Mouse (Mus musculus) MEL (cell line): ENCODE measurements around the gene Irf2bp1.

ENCODE experiments used
- CTCF ChIP-seq, 3 experiments: IDR thresholded peaks in 2 of 3; conservative IDR thresholded peaks in 1 of 3; 2 replicates each; pipeline ENCODE4 v1.5.1; 2011 to 2012; ENCODE audit warnings: low read length in 3 of 3, low read depth in 2 of 3, mild to moderate bottlenecking in 2 of 3, improper control_type of control experiment in 1 of 3, inconsistent platforms in 1 of 3, mixed read lengths in 1 of 3, moderate library complexity in 1 of 3; ENCODE audit not compliant: control insufficient read depth in 1 of 3, insufficient read depth in 1 of 3, poor library complexity in 1 of 3, severe bottlenecking in 1 of 3
- EP300 ChIP-seq, 2 experiments: IDR thresholded peaks; 2 replicates each; pipeline ENCODE4 v1.6.1; 2011; ENCODE audit warnings: improper control_type of control experiment in 2 of 2, low read length in 2 of 2, low read depth in 1 of 2, mild to moderate bottlenecking in 1 of 2
- GABPA ChIP-seq: IDR thresholded peaks from 2 replicates; pipeline ENCODE4 v1.6.1; 2012; ENCODE audit warnings: low read depth, mild to moderate bottlenecking, inconsistent platforms, low read length, improper control_type of control experiment, moderate library complexity
- MAFK ChIP-seq: IDR thresholded peaks from 2 replicates; pipeline ENCODE4 v1.6.1; 2011; ENCODE audit warnings: low read depth, mild to moderate bottlenecking, low read length, improper control_type of control experiment, borderline replicate concordance
- POLR2A ChIP-seq, 2 experiments: IDR thresholded peaks; 2 replicates each; pipeline ENCODE4 v1.6.1; 2011 to 2012; ENCODE audit warnings: low read length in 2 of 2, mild to moderate bottlenecking in 2 of 2, control low read depth in 1 of 2, improper control_type of control experiment in 1 of 2, low read depth in 1 of 2, moderate library complexity in 1 of 2; ENCODE audit not compliant: control insufficient read depth in 1 of 2, insufficient read depth in 1 of 2, poor library complexity in 1 of 2
- SMC3 ChIP-seq: IDR thresholded peaks from 2 replicates; pipeline ENCODE4 v1.6.1; 2011; ENCODE audit warnings: low read depth, low read length, improper control_type of control experiment
- USF1 ChIP-seq: IDR thresholded peaks from 2 replicates; pipeline ENCODE4 v1.6.1; 2014; ENCODE audit warnings: low read depth, mild to moderate bottlenecking, inconsistent platforms, low read length, improper control_type of control experiment, moderate library complexity
- USF2 ChIP-seq, 2 experiments: IDR thresholded peaks; 2 replicates each; pipeline ENCODE4 v1.6.1; 2011 to 2012; ENCODE audit warnings: improper control_type of control experiment in 2 of 2, low read length in 2 of 2, borderline replicate concordance in 1 of 2, inconsistent platforms in 1 of 2, low read depth in 1 of 2, mild to moderate bottlenecking in 1 of 2; ENCODE audit not compliant: insufficient read depth in 1 of 2
- ZC3H11A ChIP-seq: IDR thresholded peaks from 2 replicates; pipeline ENCODE4 v1.6.1; 2012; ENCODE audit warnings: low read depth, mild to moderate bottlenecking, inconsistent platforms, low read length, improper control_type of control experiment
- ZMIZ1 ChIP-seq: IDR thresholded peaks from 2 replicates; pipeline ENCODE4 v1.6.1; 2012; ENCODE audit warnings: low read depth, mild to moderate bottlenecking, inconsistent platforms, low read length, improper control_type of control experiment, moderate library complexity
- ZNF384 ChIP-seq: IDR thresholded peaks from 2 replicates; pipeline ENCODE4 v1.6.1; 2012; ENCODE audit warnings: low read depth, mild to moderate bottlenecking, inconsistent platforms, low read length, improper control_type of control experiment

- TF ChIP-seq GABPA (no peak), ZMIZ1 (no peak), EP300 (IDR thresholded peaks at IDR 0.05; ENCODE audit: low read depth in 1 of 2, low read length in 2 of 2) (no peak), SMC3 (peak; percentile 55), USF2 (IDR thresholded peaks at IDR 0.05; ENCODE audit: borderline replicate concordance in 1 of 2, insufficient read depth in 1 of 2, low read depth in 1 of 2, low read length in 2 of 2) (no peak), CTCF (IDR thresholded peaks at IDR 0.05 in 2 of 3, conservative IDR thresholded peaks at IDR 0.05 in 1 of 3; ENCODE audit: control insufficient read depth in 1 of 3, insufficient read depth in 1 of 3, low read depth in 2 of 3, low read length in 3 of 3, poor library complexity in 1 of 3, severe bottlenecking in 1 of 3) (peak; percentile 72 to 85 (median 83)), ZNF384 (no peak), POLR2A (IDR thresholded peaks at IDR 0.05; ENCODE audit: control insufficient read depth in 1 of 2, insufficient read depth in 1 of 2, low read depth in 1 of 2, low read length in 2 of 2, poor library complexity in 1 of 2) (no peak), MAFK (no peak), ZC3H11A (no peak), USF1 (no peak)
These were observed 25.3 kb downstream of the Irf2bp1 start for GRCm38 (mm10) chr7:19029084-19029653.
